25 mouse cellular contexts compared by ENCODE assay signal in genomic region chr1:166384614-166385013, GRCm38 (mm10).
"Had no signal": no experiment of that assay in that cellular context is flagged by ENCODE, and none has a peak within 500 bp of the region (broad histone marks: within the 10 kb centered on the region; RNA-seq: fewer than 3 reads in every experiment).

No protein-coding gene starts in this region.

- H3K9me3 ChIP-seq: heart, embryonic 10.5 days; heart, embryonic 12.5 days; hindbrain, embryonic 10.5 days; hindbrain, embryonic 12.5 days; intestine, embryonic 15.5 days; limb, embryonic 10.5 days; limb, embryonic 12.5 days; liver, embryonic 13.5 days had no signal

- H3K27ac ChIP-seq: gastrocnemius, adult 2 months; heart, embryonic 10.5 days; hindbrain, embryonic 10.5 days; hindbrain, embryonic 12.5 days; hindbrain, embryonic 14.5 days; intestine, embryonic 15.5 days; limb, embryonic 10.5 days; limb, embryonic 12.5 days; liver, embryonic 13.5 days had no signal

- H3K27me3 ChIP-seq: heart, embryonic 12.5 days; hindbrain, embryonic 12.5 days; intestine, embryonic 15.5 days; limb, embryonic 12.5 days; liver, embryonic 13.5 days had no signal

- ATAC-seq: hindbrain, embryonic 16.5 days; inflammation-experienced regulatory T-cells, adult 6 months; intestine, embryonic 15.5 days; intestine, postnatal 0 days had no signal

- H3K9ac ChIP-seq: heart, embryonic 12.5 days; hindbrain, embryonic 12.5 days; hindbrain, embryonic 14.5 days; intestine, embryonic 15.5 days; limb, embryonic 12.5 days; liver, embryonic 13.5 days had no signal

- H3K4me3 ChIP-seq: gastrocnemius, adult 2 months; heart, embryonic 10.5 days; heart, embryonic 12.5 days; hindbrain, embryonic 10.5 days; hindbrain, embryonic 12.5 days; intestine, embryonic 15.5 days; limb, embryonic 10.5 days; limb, embryonic 12.5 days; liver, embryonic 13.5 days had no signal

- DNase-seq: gastrocnemius, adult 2 months; gastrocnemius, postnatal 10 days; gastrocnemius, postnatal 25 days; heart, adult 18-20 months; heart, postnatal 10 days; heart, postnatal 4 days; kidney, adult 18-20 months; kidney, adult 8-10 months; kidney, postnatal 10 days; kidney, postnatal 25 days; kidney, postnatal 4 days; liver; liver, embryonic 13.5 days had no signal

- H3K4me2 ChIP-seq: heart, embryonic 12.5 days; hindbrain, embryonic 12.5 days; hindbrain, embryonic 14.5 days; intestine, embryonic 15.5 days; limb, embryonic 12.5 days; liver, embryonic 11.5 days; liver, embryonic 13.5 days had no signal
